Mouse (Mus musculus) MEL (cell line): ENCODE measurements at regions not wholly inside any gene's neighbourhood (a gene's known extent, or its start where the extent isn't known, plus 50 kb on each side); places are given as distances from the start of the nearest gene placed in this dataset.
"Not testable (repeated sequence)": the region's sequence is repeated elsewhere in the genome, so short reads cannot be mapped to it uniquely, and the experiment has no call there.

ENCODE experiments used
- DNase-seq: peaks from one replicate; pipeline ENCODE4 v3.0.0; 2011; ENCODE audit warnings: low read depth, low spot score
- H3K27ac ChIP-seq: 2 replicates; pipeline ENCODE4 v1.5.1; 2012; ENCODE audit warnings: low read depth, mild to moderate bottlenecking, control low read depth, low read length, moderate library complexity; ENCODE audit not compliant: control insufficient read depth
- H3K27me3 ChIP-seq, 2 experiments: fragments of 150-350 bp in 1 of 2; sonication (generic) in 1 of 2; 2 replicates each; pipeline ENCODE4 v1.6.1; 2012; ENCODE audit warnings: low read length in 2 of 2, mild to moderate bottlenecking in 2 of 2, improper control_type of control experiment in 1 of 2, moderate library complexity in 1 of 2; ENCODE audit not compliant: insufficient read depth in 2 of 2, control insufficient read depth in 1 of 2
- H3K36me3 ChIP-seq, 2 experiments: 2 replicates each; pipeline ENCODE4 v1.6.1; 2012 to 2014; ENCODE audit warnings: low read length in 2 of 2, improper control_type of control experiment in 1 of 2, inconsistent platforms in 1 of 2, mild to moderate bottlenecking in 1 of 2; ENCODE audit not compliant: insufficient read depth in 2 of 2, control insufficient read depth in 1 of 2
- H3K4me1 ChIP-seq, 2 experiments: fragments of 150-350 bp in 1 of 2; sonication (generic) in 1 of 2; 2 replicates each; pipeline ENCODE4 v1.6.1; 2012; ENCODE audit warnings: low read length in 2 of 2, improper control_type of control experiment in 1 of 2, mild to moderate bottlenecking in 1 of 2; ENCODE audit not compliant: insufficient read depth in 2 of 2, control insufficient read depth in 1 of 2
- H3K4me3 ChIP-seq, 2 experiments: fragments of 150-350 bp in 1 of 2; sonication (generic) in 1 of 2; 2 replicates each; pipeline ENCODE4 v1.5.1; 2012; ENCODE audit warnings: low read depth in 2 of 2, low read length in 2 of 2, mild to moderate bottlenecking in 2 of 2, moderate library complexity in 2 of 2, control low read depth in 1 of 2, improper control_type of control experiment in 1 of 2; ENCODE audit not compliant: control insufficient read depth in 1 of 2, insufficient read depth in 1 of 2
- H3K79me2 ChIP-seq: 2 replicates; pipeline ENCODE4 v1.6.1; 2012; ENCODE audit warnings: mild to moderate bottlenecking, low read length, moderate library complexity; ENCODE audit not compliant: control insufficient read depth, poor library complexity, insufficient read depth
- H3K9ac ChIP-seq: 2 replicates; pipeline ENCODE4 v1.6.1; 2012; ENCODE audit warnings: low read depth, mild to moderate bottlenecking, control low read depth, low read length, moderate library complexity; ENCODE audit not compliant: control insufficient read depth, poor library complexity, severe bottlenecking
- H3K9me3 ChIP-seq: fragments of 150-350 bp; sonication (generic); replicated peaks from 2 replicates; pipeline ENCODE4 v1.6.1; 2012; ENCODE audit warnings: mild to moderate bottlenecking, low read length, improper control_type of control experiment, moderate library complexity; ENCODE audit not compliant: insufficient read depth
- CHD1 ChIP-seq: IDR thresholded peaks from 2 replicates; pipeline ENCODE4 v1.6.1; 2012; ENCODE audit warnings: low read depth, mild to moderate bottlenecking, inconsistent platforms, low read length, improper control_type of control experiment
- CHD2 ChIP-seq: IDR thresholded peaks from 2 replicates; pipeline ENCODE4 v1.6.1; 2011; ENCODE audit warnings: low read length, improper control_type of control experiment
- CTCF ChIP-seq, 3 experiments: IDR thresholded peaks in 2 of 3; conservative IDR thresholded peaks in 1 of 3; 2 replicates each; pipeline ENCODE4 v1.5.1; 2011 to 2012; ENCODE audit warnings: low read length in 3 of 3, low read depth in 2 of 3, mild to moderate bottlenecking in 2 of 3, improper control_type of control experiment in 1 of 3, inconsistent platforms in 1 of 3, mixed read lengths in 1 of 3, moderate library complexity in 1 of 3; ENCODE audit not compliant: control insufficient read depth in 1 of 3, insufficient read depth in 1 of 3, poor library complexity in 1 of 3, severe bottlenecking in 1 of 3
- E2F4 ChIP-seq: IDR thresholded peaks from 2 replicates; pipeline ENCODE4 v1.6.1; 2011; ENCODE audit warnings: low read depth, low read length, improper control_type of control experiment, borderline replicate concordance
- ELF1 ChIP-seq: IDR thresholded peaks from 2 replicates; pipeline ENCODE4 v1.6.1; 2014; ENCODE audit warnings: low read depth, mild to moderate bottlenecking, inconsistent platforms, low read length, improper control_type of control experiment, moderate library complexity
- EP300 ChIP-seq, 2 experiments: IDR thresholded peaks; 2 replicates each; pipeline ENCODE4 v1.6.1; 2011; ENCODE audit warnings: improper control_type of control experiment in 2 of 2, low read length in 2 of 2, low read depth in 1 of 2, mild to moderate bottlenecking in 1 of 2
- HCFC1 ChIP-seq: IDR thresholded peaks from 2 replicates; pipeline ENCODE4 v1.6.1; 2012; ENCODE audit warnings: low read depth, mild to moderate bottlenecking, inconsistent platforms, low read length, improper control_type of control experiment, moderate library complexity
- JUND ChIP-seq: IDR thresholded peaks from 2 replicates; pipeline ENCODE4 v1.6.1; 2011; ENCODE audit warnings: low read depth, mild to moderate bottlenecking, improper control_type of control experiment, low read length
- KAT2A ChIP-seq: conservative IDR thresholded peaks from 2 replicates; pipeline ENCODE4 v1.6.1; 2012; ENCODE audit warnings: low read depth, low read length, improper control_type of control experiment, inconsistent platforms
- MAZ ChIP-seq: IDR thresholded peaks from 2 replicates; pipeline ENCODE4 v1.6.1; 2012; ENCODE audit warnings: low read depth, mild to moderate bottlenecking, inconsistent platforms, low read length, improper control_type of control experiment
- MEF2A ChIP-seq: IDR thresholded peaks from 2 replicates; pipeline ENCODE4 v1.6.1; 2014; ENCODE audit warnings: low read depth, mild to moderate bottlenecking, inconsistent platforms, low read length, improper control_type of control experiment; ENCODE audit not compliant: poor library complexity, insufficient replicate concordance, severe bottlenecking; ENCODE audit errors: extremely low read depth
- MYB ChIP-seq: IDR thresholded peaks from 2 replicates; pipeline ENCODE4 v1.6.1; 2011; ENCODE audit warnings: mild to moderate bottlenecking, low read depth, low read length, improper control_type of control experiment
- NELFE ChIP-seq: IDR thresholded peaks from 2 replicates; pipeline ENCODE4 v1.6.1; 2011; ENCODE audit warnings: low read depth, low read length, improper control_type of control experiment
- POLR2A ChIP-seq, 2 experiments: IDR thresholded peaks; 2 replicates each; pipeline ENCODE4 v1.6.1; 2011 to 2012; ENCODE audit warnings: low read length in 2 of 2, mild to moderate bottlenecking in 2 of 2, control low read depth in 1 of 2, improper control_type of control experiment in 1 of 2, low read depth in 1 of 2, moderate library complexity in 1 of 2; ENCODE audit not compliant: control insufficient read depth in 1 of 2, insufficient read depth in 1 of 2, poor library complexity in 1 of 2
- POLR2AphosphoS2 ChIP-seq: IDR thresholded peaks from 2 replicates; pipeline ENCODE4 v1.6.1; 2011; ENCODE audit warnings: low read length, improper control_type of control experiment
- RAD21 ChIP-seq: IDR thresholded peaks from 2 replicates; pipeline ENCODE4 v1.6.1; 2011; ENCODE audit warnings: mild to moderate bottlenecking, low read depth, low read length, improper control_type of control experiment
- SMC3 ChIP-seq: IDR thresholded peaks from 2 replicates; pipeline ENCODE4 v1.6.1; 2011; ENCODE audit warnings: low read depth, low read length, improper control_type of control experiment
- TAL1 ChIP-seq: IDR thresholded peaks from 2 replicates; pipeline ENCODE4 v1.6.1; 2012; ENCODE audit warnings: mild to moderate bottlenecking, inconsistent platforms, low read length, moderate library complexity, mixed read lengths
- TCF12 ChIP-seq: IDR thresholded peaks from 2 replicates; pipeline ENCODE4 v1.6.1; 2014; ENCODE audit warnings: low read depth, mild to moderate bottlenecking, inconsistent platforms, low read length, improper control_type of control experiment, moderate library complexity
- ZC3H11A ChIP-seq: IDR thresholded peaks from 2 replicates; pipeline ENCODE4 v1.6.1; 2012; ENCODE audit warnings: low read depth, mild to moderate bottlenecking, inconsistent platforms, low read length, improper control_type of control experiment
- ZMIZ1 ChIP-seq: IDR thresholded peaks from 2 replicates; pipeline ENCODE4 v1.6.1; 2012; ENCODE audit warnings: low read depth, mild to moderate bottlenecking, inconsistent platforms, low read length, improper control_type of control experiment, moderate library complexity
- ZNF384 ChIP-seq: IDR thresholded peaks from 2 replicates; pipeline ENCODE4 v1.6.1; 2012; ENCODE audit warnings: low read depth, mild to moderate bottlenecking, inconsistent platforms, low read length, improper control_type of control experiment

GRCm38 (mm10) chr1:112486046-112486445, 621.3 kb upstream of the Dsel start:
- not testable (repeated sequence) for H3K79me2 ChIP-seq, H3K36me3 ChIP-seq, H3K9me3 ChIP-seq, H3K27ac ChIP-seq, H3K4me1 ChIP-seq, H3K27me3 ChIP-seq, DNase-seq, H3K9ac ChIP-seq, H3K4me3 ChIP-seq

- Histone ChIP-seq H3K9ac (peak overlapping the region; percentile 29; the same call in 1 of the 2 replicates), H3K4me1 (no peaks in the 10 kb centered on the region), H3K79me2 (no peaks in the 10 kb centered on the region), H3K9me3 (no peaks in the 10 kb centered on the region), H3K27me3 (no peaks in the 10 kb centered on the region), H3K27ac (no peak overlapping the region), H3K4me3 (peak overlapping the region; percentile 54 to 66; a peak in 3 of 4 replicates), H3K36me3 (no peaks in the 10 kb centered on the region)
- peak; percentile 72 for DNase-seq
- TF ChIP-seq MAZ = no peak
- no peak for TF ChIP-seq MYB
- no peak for TF ChIP-seq EP300 (IDR thresholded peaks at IDR 0.05; ENCODE audit: low read depth in 1 of 2, low read length in 2 of 2)
- peak; percentile 29 to 67 (median 66); a peak in 4 of 6 replicates for TF ChIP-seq CTCF (IDR thresholded peaks at IDR 0.05 in 2 of 3, conservative IDR thresholded peaks at IDR 0.05 in 1 of 3; ENCODE audit: control insufficient read depth in 1 of 3, insufficient read depth in 1 of 3, low read depth in 2 of 3, low read length in 3 of 3, poor library complexity in 1 of 3, severe bottlenecking in 1 of 3)
- TF ChIP-seq JUND = no peak
- no peak for TF ChIP-seq CHD2
- no peak for TF ChIP-seq NELFE
- TF ChIP-seq KAT2A = no peak
- no peak for TF ChIP-seq POLR2AphosphoS2
- TF ChIP-seq E2F4 = no peak
- peak; percentile 26; the same call in 1 of the 2 replicates for TF ChIP-seq ZC3H11A
- TF ChIP-seq SMC3 = peak; percentile 64
- no peak for TF ChIP-seq TCF12
- no peak for TF ChIP-seq ZNF384
- no peak for TF ChIP-seq CHD1
- TF ChIP-seq ELF1 = no peak
- TF ChIP-seq RAD21 = peak; percentile 42
Observed at GRCm38 (mm10) chr1:112456047-112456446, 591.3 kb upstream of the Dsel start.

GRCm38 (mm10) chr1:112452390-112452789, 587.7 kb upstream of the Dsel start:
- no peaks in the 10 kb centered on the region for H3K9me3 ChIP-seq

More at GRCm38 (mm10) chr1:112452390-112452789, 587.7 kb upstream of the Dsel start:
- no peak overlapping the region for H3K9ac ChIP-seq
- H3K4me3 ChIP-seq = no peak overlapping the region
- DNase-seq = peak; percentile 32
- H3K27me3 ChIP-seq = no peaks in the 10 kb centered on the region
- H3K36me3 ChIP-seq = no peaks in the 10 kb centered on the region
- H3K4me1 ChIP-seq = no peaks in the 10 kb centered on the region
- H3K79me2 ChIP-seq = no peaks in the 10 kb centered on the region
- TF ChIP-seq SMC3 = peak; percentile 29; the same call in 1 of the 2 replicates
- no peak for TF ChIP-seq ZMIZ1
- TF ChIP-seq CTCF (IDR thresholded peaks at IDR 0.05 in 2 of 3, conservative IDR thresholded peaks at IDR 0.05 in 1 of 3; ENCODE audit: control insufficient read depth in 1 of 3, insufficient read depth in 1 of 3, low read depth in 2 of 3, low read length in 3 of 3, poor library complexity in 1 of 3, severe bottlenecking in 1 of 3) = peak in 2 of 3 experiments; percentile 34 to 39; a peak in 4 of 6 replicates
- TF ChIP-seq TAL1 = no peak
- TF ChIP-seq POLR2A (IDR thresholded peaks at IDR 0.05; ENCODE audit: control insufficient read depth in 1 of 2, insufficient read depth in 1 of 2, low read depth in 1 of 2, low read length in 2 of 2, poor library complexity in 1 of 2) = no peak
- TF ChIP-seq MEF2A = no peak
- TF ChIP-seq E2F4 = no peak
- TF ChIP-seq RAD21 = peak; percentile 5; the same call in 1 of the 2 replicates
- no peak for TF ChIP-seq HCFC1
- no peak overlapping the region for H3K27ac ChIP-seq
